Mouse (Mus musculus): ENCODE measurements around the gene Cdk8.

Cdk8 gene

DNA sequence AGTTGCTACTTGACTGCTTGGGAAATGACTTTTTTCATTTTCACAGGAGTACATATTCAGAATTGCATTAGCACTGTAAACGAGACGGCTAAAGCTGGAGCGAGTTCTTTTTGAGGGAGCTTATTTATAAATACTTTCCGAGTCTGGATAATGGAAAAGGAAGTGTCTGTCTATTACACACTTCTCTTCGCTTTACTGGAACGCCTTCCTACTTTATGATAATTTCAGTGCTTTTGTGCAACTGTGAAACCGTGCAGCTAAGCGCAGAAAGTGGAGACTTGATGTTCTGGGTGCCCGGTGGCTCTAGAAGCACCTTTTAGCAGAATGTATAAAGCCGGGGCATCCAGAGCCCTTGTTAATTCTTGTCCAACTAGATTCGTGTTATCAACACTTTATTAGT lies 1.8 kb downstream of the Cdk8 start:
- DNase-seq (ENCODE audit: low spot score) = no peak

DNA sequence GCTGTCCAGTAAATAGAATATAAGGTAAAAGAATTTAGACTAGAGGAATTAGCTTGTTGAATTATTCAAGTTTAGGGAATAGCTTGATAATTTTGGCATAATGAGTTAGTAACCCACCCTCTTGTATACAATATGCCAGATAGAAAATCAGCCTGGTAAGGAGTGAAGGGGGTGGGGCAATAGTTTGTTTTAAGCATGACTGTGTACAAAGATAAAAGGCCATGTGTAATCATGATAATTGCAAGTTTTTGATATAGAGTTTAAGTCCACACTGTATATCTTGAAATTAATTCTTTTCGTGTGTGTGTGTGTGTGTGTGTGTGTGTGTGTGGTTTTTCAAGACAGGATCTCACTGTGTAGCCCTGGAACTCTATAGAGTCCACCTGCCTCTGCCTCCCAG lies 3.3 kb downstream of the Cdk8 start:
- no peak for DNase-seq (ENCODE audit: low spot score)

DNA sequence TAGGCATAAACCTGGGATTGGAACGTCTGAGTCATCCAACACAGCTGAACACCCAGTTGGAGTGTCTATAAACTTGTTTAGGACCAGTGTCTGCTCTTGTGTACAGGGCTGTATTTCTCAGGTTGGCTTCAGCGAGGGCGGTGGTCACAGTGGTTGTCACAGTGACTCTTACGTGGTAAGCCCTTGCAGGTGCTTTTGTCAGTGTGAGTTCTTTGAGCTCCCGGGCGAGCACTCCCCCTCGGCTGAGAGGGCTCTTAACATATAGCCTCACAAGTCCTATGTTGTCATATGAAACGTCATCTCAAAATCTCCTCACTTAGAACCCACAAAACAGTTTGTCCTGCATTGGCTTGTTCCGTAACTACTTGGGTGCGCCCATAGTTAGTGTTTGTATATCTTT lies 7.2 kb downstream of the Cdk8 start:
- DNase-seq (ENCODE audit: low spot score) = no peak

DNA sequence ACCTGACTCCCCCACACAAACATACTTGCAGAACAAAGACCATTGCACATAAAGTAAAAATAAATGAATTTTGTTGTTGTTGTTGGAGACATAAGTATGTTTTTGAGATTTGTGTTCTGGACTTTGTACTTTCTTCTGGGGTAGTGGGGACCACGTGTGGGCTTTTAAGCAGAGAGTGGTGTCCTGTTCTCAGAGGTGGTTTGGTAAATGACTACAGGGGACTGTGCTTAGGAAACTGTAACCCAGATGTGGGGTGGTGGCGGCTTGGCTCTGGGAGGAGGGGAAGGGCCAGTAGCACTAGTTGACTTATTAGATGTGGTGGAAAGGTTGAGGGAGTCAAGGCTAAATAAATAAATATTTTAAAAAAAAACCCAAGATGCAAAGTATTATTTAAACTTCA lies 9.7 kb downstream of the Cdk8 start:
- DNase-seq (ENCODE audit: low spot score) = no peak

DNA sequence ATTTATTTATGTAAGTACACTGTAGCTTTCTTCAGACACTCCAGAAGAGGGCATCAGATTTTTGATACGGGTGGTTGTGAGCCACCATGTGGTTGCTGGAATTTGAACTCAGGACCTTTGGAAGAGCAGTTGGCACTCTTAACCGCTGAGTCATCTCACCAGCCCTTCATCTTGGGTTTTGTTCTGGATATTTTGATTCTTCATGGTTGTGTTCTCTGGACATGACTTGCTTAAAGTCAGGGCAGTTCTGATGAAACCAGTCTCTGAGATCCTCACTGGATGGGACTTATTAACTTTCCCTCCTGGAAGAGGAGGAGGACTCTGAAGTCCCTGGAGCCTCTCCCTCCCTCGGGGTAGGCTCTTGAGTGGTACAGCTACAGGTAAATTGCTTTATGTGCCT lies 10.2 kb downstream of the Cdk8 start:
- peak; percentile 56 for DNase-seq (ENCODE audit: low spot score)

DNA sequence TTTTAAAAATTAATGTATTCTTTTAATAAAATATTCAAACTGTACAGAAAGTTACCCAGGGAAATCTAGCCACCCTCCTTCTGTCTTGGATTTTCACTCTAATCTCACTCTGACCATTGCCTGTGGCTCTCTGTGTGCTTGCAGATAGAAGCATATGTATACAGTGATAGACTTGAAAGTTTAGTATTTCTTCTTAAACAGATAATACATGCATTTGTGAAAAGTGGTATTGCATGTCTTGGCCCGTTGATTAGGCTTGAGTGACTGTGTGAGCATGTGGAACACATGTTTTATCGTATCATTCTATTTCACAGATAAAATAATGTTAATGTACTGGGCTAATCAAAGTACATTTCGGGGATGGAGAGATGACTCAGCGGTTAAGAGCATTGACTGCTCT lies 14.2 kb downstream of the Cdk8 start:
- DNase-seq (ENCODE audit: low spot score) = no peak

DNA sequence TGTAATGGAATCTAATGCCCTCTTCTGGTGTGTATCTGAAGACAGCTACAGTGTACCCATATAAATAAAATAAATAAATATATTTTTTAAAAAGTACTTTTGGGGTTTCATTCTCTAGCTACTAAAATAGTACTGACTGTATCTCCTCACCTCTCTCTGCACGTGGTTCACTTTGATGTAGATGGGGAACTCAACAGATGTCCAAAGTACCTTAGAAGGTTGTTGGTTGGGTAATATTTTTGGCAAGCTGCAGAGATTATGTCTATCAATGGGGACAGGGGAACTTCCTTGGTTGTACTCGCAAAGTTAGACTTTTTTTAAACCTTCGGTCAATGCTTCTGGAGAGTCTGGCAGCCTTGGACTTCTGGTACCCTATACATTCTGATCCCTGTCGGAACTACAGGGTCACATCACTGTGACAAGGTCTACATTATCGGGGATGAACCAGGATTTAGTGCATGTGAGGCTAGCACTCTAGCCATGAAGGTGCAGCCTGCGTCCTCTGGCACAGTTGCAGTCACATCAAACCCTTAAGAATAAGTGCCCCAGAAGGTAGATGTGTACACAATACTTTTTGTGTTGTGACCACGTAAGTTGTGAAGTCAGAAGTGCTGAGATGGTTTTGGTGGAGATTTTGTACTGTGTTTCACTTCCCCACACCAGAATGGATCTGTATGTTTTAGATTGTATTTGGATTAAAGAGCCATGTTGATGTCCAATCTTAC lies 14.8 kb downstream of the Cdk8 start:
- no peak for DNase-seq (ENCODE audit: low spot score)

DNA sequence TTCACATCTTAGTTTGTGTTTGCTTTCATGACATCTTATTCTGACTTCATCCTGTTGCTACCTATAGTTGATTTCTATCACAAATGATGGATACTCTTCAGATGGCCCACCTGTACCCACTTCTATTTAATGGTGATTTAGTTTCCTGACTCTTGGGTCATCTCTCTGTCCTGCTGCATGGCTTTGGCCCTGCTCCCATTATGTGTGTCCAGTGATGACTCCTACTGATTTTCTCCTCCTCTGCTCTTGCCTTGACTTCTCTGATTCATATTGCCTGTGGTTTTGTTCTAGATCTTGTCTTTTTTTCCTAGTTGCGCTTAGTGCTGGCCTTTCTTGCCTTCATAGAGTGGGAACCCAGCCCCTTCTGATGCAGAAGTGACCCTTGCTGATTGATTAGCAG lies 15.4 kb downstream of the Cdk8 start:
- DNase-seq (ENCODE audit: low spot score) = no peak

DNA sequence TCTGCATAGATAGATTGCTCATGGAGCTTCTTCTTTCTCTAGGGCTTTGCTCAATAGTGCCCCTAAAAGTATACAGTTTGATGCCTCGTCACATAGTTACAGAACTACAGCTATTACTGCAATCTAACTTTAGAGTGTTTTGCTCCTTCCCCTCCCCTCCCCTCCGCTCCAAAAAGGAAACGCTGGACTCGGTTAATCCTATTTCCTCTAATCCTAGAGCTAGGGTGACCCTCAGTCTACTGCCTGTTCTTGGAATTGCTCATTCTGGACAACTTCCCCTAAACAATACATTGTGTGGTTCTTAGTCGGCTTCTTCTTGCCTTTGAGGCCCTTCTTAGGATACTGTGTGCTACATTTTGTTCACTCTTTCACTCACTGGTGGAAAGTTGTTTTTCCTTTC lies 16.7 kb downstream of the Cdk8 start:
- DNase-seq (ENCODE audit: low spot score) = no peak

DNA sequence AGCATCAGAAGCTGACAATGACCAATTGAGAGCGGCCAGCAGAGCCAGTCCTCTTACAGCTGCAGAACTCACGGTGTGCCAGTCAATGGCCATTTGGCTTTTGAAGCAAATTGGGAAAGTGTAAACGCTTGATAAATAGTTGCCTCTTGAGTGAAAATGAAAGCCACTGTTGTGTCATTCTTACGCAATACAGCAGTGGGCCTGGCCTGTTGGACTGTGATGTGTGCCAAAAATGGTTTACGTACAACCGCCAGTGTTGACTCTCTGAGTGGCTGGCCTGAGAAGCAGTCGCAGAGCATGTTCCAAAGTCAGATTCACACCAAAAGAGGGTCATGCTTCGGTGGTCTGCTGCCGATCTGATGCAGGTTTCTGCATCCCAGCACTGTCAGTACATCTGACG lies 17.7 kb downstream of the Cdk8 start:
- peak; percentile 92 for DNase-seq (ENCODE audit: low spot score)

DNA sequence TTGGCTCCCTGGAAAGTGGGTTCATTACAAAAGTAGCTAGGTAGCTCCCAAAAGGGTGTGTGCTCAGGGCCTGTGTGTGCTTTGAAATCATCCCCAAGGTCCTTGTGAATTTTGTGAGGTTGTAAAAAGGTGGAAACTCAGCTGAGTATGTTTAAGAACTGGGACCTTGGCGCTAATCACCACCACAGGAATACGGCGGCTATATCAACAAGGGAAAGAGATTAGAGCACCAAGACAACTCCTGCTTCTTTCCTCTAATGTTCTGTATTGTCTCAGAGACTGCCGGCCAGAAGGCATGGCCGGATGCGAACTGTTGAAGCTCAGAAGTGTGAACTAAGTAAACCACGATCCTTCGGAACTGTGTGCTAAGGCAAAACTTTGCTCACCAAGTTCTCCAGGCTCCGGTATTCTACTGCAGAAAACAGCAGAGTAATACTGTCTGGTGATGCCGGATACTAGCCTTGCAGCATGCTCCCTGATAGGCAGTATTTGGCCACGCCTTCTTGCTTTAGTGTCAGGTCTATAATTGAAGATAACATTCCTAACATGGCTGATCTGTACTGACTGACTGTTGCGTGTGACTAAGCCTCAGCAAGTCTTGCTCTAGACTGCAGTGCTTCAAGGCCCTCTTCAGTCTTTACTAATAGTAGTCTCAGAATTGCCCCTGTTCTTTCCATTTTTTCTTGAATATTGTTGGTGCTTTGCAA lies 19.5 kb downstream of the Cdk8 start:
- no peak for DNase-seq (ENCODE audit: low spot score)

DNA sequence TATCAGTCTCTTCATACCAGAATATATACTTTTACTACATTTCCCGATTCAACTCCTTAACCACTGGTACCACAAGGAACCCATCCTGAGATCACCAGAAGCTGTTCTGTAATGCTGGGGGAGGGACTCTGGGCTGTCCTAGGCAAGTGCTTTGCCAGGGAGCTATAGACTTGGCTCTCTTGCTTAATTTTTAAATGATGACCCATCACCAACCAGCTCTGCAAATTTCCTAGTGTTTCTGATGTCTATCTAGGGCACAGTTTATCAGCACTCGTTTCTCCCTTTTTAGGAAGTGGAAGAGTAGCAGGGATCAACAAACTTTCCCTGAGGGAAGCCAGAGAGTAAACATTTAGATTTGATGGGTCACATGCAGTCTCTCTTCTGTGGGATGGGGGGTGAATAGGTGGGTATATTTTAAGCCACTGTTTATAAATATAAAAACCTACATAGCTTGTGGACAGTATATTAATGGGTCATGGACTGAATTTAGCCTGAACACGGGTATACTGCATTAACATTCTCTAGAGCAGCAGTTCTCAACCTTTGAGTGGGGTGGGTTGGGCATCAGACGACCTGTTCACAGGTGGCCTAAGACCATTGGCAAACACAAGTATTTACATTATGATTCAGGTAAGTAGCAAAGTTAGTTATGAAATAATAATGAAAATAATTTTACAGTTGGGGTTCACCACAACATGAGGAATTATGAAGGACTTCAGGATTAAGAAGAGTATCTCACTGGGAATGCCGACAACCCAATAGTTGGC lies 20.8 kb downstream of the Cdk8 start:
- peak; percentile 44 for DNase-seq (ENCODE audit: low spot score)

DNA sequence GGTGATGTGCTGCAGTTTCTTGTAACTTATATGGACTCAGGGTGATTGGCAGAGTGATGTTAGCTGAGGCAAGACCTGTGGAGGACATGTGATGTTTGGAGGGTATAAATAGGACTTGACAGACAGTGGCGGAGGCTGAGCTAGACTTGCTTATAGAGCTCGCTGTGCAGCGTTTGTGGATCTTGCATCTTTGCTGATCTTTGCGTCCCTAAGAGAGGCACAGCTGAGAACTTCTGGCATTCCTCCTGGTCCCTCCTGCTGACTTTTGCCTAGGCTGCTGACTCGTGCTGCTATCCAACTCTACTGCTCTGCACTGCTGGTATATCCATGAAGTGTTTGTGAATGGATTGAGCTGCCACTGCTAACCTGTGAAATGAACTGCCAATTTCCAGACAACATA lies 22.6 kb downstream of the Cdk8 start:
- peak; percentile 61 for DNase-seq (ENCODE audit: low spot score)

DNA sequence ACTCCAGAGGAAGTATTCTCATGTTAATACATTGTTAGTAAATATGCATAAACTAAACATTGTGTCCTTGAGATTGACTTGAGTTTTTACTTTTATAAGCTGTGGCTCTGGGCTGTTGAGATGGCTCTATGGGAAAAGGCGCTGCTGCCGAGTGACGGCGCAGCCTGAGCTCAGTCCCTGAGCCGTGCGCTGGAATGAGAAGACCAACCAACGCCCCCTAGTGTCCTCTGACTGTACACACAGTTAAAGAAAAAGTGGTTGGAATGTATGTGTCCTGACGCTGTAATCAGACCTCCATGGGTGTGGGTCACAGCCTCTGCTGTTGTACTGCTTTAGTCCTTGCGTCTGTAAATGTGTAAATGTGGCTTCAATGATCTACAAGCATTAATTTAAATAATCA lies 29.0 kb downstream of the Cdk8 start:
- DNase-seq (ENCODE audit: low spot score) = no peak

DNA sequence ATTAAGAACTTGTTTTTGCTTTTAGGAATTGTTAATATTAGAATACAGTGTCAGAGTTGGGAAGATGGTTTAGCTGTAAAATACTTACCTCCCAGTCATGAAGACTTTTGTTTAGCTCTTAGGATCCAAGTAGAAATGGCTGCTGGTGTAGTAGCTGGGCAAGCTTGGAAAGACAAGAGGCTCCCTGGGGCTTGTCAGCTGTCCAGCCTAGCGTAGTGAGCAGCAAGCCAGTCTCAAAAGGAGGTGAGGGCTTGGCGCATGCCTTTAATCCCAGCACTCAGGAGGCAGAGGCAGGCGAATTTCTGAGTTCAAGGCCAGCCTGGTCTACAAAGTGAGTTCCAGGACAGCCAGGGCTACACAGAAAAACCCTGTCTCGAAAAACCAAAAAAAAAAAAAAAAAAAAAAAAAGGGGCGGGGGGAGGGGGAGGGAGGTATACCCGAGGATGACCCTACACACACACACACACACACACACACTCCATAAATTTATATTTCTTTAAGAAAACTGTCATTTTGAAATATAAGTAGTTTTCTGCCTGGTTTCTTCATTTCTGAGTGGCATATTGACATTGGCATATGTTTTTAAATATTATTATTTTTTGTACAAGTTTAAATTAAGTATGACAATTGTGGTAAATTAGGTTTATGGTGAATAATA lies 35.0 kb downstream of the Cdk8 start:
- DNase-seq (ENCODE audit: low spot score) = no peak

DNA sequence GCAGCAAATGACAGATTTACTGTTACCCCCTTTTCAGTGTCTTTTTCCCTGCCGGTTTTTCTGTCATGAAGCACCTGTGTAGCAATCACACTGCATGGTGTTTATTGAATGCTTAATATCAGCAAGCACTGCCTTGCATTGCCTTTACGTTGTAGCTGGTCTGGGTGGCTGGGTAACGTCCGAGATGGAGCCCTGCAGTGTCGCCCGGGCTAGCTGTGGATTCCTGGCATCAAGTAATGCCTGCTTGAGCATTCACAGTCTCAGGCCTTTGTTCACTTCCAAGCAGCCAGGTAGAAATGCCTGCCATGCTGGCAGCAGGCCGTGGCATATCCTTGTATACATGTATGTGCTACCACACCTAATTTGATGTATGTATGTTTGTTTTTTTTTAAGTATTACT lies 36.7 kb downstream of the Cdk8 start:
- no peak for DNase-seq (ENCODE audit: low spot score)

DNA sequence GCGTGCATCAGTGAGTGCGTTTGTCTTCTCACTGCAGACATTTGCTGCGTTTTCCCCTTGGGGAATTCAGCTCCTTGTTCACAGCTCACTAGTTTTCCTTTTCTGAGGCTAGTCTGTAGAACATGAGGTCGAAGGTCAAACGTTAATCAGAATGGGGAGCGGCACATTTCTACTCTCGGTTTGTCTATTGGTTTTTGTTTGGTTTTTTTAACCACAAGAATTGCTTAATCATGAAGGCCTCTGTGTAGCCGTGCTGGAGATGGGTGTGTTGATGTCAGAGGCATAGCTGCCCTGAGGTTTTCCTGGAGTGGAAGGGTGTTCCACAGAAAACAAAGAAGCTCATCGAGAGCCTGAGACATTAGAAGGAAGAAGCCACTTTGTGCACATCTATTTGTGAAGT lies 39.6 kb downstream of the Cdk8 start:
- no peak for DNase-seq (ENCODE audit: low spot score)

DNA sequence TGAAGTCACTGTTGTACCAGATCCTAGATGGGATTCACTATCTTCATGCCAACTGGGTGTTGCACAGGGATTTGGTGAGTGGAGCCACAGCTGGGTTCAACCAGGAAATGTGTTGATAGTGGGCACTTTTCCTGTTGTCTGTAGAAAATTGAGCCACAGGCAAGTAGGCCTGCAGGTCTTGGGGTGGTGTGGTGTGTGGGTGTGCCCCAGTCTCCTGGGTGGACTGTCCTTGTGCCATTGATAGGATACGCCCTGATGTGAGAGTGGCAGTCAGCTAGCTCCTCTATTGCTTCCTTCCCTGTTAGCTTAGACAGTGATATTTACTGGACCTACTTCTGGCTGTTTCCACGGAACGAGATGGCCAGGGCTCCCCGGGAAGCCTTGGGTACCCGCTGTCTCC lies 40.6 kb downstream of the Cdk8 start:
- DNase-seq (ENCODE audit: low spot score) = no peak

DNA sequence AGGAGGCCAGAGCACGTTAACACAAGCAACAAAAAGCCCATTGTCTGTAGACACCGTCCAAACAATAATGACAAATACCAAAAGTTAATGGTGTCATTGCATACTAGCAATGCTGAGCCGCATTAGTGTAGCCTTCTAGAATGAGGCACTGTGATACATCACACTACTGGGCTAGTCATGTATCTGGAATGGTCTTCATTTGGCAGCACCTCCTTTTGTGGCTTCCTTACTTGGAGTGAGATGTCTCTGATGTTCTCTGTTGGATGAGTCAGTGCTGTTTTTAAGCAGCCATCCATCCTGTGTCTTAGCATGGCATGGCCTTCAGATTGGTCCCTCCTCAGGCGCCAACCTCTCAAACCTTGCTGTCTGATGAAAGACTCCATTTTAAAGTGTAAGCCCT lies 42.1 kb downstream of the Cdk8 start:
- no peak for DNase-seq (ENCODE audit: low spot score)

DNA sequence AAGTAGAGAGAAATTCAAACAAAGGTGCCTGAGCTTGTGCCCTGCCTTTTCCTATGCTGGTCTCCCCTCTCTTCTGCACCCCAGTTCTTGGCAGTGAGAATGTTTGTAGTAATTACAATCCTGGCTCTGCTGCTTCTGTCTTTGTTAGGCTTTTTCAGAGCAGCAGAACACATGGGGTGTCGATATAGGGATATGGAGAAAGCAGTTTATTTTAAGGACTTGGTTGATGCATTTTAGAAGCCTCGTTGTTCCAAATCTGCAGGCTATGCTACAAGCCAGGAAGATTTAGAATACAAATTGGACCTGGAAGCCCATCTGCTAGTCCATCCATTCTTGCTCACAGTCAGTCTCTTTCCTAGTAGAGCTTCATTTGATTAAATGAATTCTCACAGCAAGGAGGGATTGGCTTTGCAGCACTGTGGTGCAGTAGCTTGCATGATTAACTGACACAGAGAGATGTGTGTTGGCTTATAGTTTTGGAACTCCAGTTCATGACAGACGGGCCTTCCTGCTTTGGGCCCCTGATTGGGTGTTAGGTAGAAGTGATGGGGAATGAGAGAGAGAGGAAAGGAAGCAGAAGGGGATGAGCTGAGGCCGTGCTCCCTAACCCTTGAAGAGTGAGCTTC lies 43.5 kb downstream of the Cdk8 start:
- DNase-seq (ENCODE audit: low spot score) = no peak

DNA sequence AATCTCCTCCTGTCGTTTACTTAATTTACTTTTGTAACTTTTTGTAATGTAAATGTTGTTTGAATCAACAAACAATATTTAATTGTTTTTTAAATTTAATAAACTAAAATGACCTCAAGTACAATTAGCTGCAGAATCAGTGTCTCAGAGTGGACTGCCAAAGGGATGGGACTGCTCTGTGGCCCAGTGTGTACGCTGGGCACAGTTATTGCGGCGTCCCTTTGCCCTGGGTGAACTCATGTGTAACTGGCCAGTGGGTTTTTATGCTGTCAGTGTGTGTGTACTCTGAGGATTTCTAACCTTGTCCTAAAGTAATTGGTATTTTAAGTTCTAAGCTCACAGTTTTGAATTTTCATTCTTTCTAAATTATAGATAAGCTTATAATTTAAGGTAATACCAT lies 46.5 kb downstream of the Cdk8 start:
- peak; percentile 36 for DNase-seq (ENCODE audit: low spot score)

DNA sequence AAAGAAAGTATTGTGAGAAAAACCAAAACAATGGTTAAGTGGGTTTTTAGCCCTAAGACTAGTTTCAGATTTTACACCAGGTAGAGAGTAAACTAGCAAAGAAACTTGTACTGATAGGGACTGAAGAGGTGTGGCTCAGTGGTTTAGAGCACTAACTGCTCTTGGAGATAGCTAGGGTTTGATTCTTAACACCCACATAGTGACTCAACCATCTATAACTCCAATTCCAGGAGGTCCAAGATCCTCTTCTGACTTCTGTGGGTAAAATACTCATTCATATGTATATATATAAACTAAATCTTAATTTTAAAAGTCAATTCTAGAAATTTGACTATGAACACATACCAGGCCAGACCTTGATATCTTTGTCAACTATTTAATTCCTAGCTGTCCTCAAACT lies 49.0 kb downstream of the Cdk8 start:
- DNase-seq (ENCODE audit: low spot score) = no peak

Measured in adipocyte (in vitro differentiated cells).